Mouse (Mus musculus) CD4-positive, CD25-positive, alpha-beta regulatory T cell, adult 4 months (primary cell): ENCODE results near the gene Cradd. TPM values are rescaled to one million over a fixed set of nuclear protein-coding genes. Genes with fewer than 3 reads are reported as not detected.

ENCODE experiments used
- ATAC-seq: one replicate; pipeline ENCODE4 v1.8.0; 2017
- polyA plus RNA-seq, 2 experiments: library from polyadenylated mRNA; unstranded; fragments of 100-300 nt; shearing (Covaris generic); gene quantifications; one replicate each; pipeline ENCODE4 v1.2.1; 2017

Gene Cradd
- polyA plus RNA-seq, 2 experiments from 2014 or later = 31.3 to 31.6 TPM

GRCm38 (mm10) chr10:95332596-95332995 is 8.7 kb upstream of the Cradd start:
- ATAC-seq = no peak

- ATAC-seq = no peak
Measured at GRCm38 (mm10) chr10:95330375-95331363, 6.7 kb upstream of the Cradd start.

- ATAC-seq = no peak
Measured at GRCm38 (mm10) chr10:95329884-95330283, 6.0 kb upstream of the Cradd start.

GRCm38 (mm10) chr10:95324278-95324631 is 322 bp upstream of the Cradd start:
- no peak for ATAC-seq

- ATAC-seq = no peak
Measured at GRCm38 (mm10) chr10:95322076-95323070, 1.6 kb downstream of the Cradd start.

- ATAC-seq = no peak
Measured at GRCm38 (mm10) chr10:95319001-95319400, 4.9 kb downstream of the Cradd start.

- no peak for ATAC-seq
Measured at GRCm38 (mm10) chr10:95318392-95318708, 5.6 kb downstream of the Cradd start.

GRCm38 (mm10) chr10:95317581-95318391 is 6.1 kb downstream of the Cradd start:
- no peak for ATAC-seq

GRCm38 (mm10) chr10:95317091-95317490 is 6.8 kb downstream of the Cradd start:
- ATAC-seq = no peak

GRCm38 (mm10) chr10:95316675-95317074 is 7.3 kb downstream of the Cradd start:
- no peak for ATAC-seq

GRCm38 (mm10) chr10:95315801-95316474 is 8.0 kb downstream of the Cradd start:
- no peak for ATAC-seq

GRCm38 (mm10) chr10:95315321-95315720 is 8.6 kb downstream of the Cradd start:
- no peak for ATAC-seq

- peak; percentile 4 for ATAC-seq
Measured at GRCm38 (mm10) chr10:95314019-95314418, 9.9 kb downstream of the Cradd start.

GRCm38 (mm10) chr10:95313524-95313923 is 10.4 kb downstream of the Cradd start:
- ATAC-seq = peak; percentile 92

GRCm38 (mm10) chr10:95310688-95311441 is 13.1 kb downstream of the Cradd start:
- no peak for ATAC-seq

- ATAC-seq = no peak
Measured at GRCm38 (mm10) chr10:95309412-95310322, 14.3 kb downstream of the Cradd start.

- ATAC-seq = no peak
Measured at GRCm38 (mm10) chr10:95308991-95309390, 14.9 kb downstream of the Cradd start.

- ATAC-seq = no peak
Measured at GRCm38 (mm10) chr10:95307916-95308315, 16.0 kb downstream of the Cradd start.

- no peak for ATAC-seq
Measured at GRCm38 (mm10) chr10:95306824-95307552, 16.9 kb downstream of the Cradd start.
